Mouse (Mus musculus) liver, postnatal 0 days (tissue): ENCODE data around the gene Cflar. TPM values are rescaled to one million over a fixed set of nuclear protein-coding genes. Genes with fewer than 3 reads are reported as not detected.
"Not testable (repeated sequence)": the region's sequence is repeated elsewhere in the genome, so short reads cannot be mapped to it uniquely, and the experiment has no call there.

Source experiments
- ATAC-seq: fragments of 200-750 bp; cut with Nextera tagmentation; 2 replicates; pipeline ENCODE4 v1.8.0; 2017; ENCODE audit warnings: mild to moderate bottlenecking, moderate library complexity
- DNase-seq: peaks from one replicate; pipeline ENCODE4 v3.0.0-alpha.2; 2016
- H3K27ac ChIP-seq: fragments of 300-500 bp; sonication (generic); 2 replicates; pipeline ENCODE4 v1.5.1; 2014; ENCODE audit warnings: antibody characterized with exemption, moderate library complexity, mild to moderate bottlenecking, low read depth
- H3K27me3 ChIP-seq: fragments of 300-500 bp; sonication (generic); 2 replicates; pipeline ENCODE4 v1.6.1; 2014; ENCODE audit warnings: low read length, control low read depth, mixed read lengths; ENCODE audit not compliant: insufficient read depth
- H3K36me3 ChIP-seq: fragments of 300-500 bp; sonication (generic); replicated peaks from 2 replicates; pipeline ENCODE4 v1.6.1; 2014; ENCODE audit warnings: mild to moderate bottlenecking, control low read depth, low read length, moderate library complexity, mixed read lengths; ENCODE audit not compliant: insufficient read depth
- H3K4me1 ChIP-seq: fragments of 300-500 bp; sonication (generic); 2 replicates; pipeline ENCODE4 v1.6.1; 2014; ENCODE audit warnings: antibody characterized with exemption, mild to moderate bottlenecking, control low read depth; ENCODE audit not compliant: insufficient read depth
- H3K4me2 ChIP-seq: fragments of 300-500 bp; sonication (generic); 2 replicates; pipeline ENCODE4 v1.6.1; 2014; ENCODE audit warnings: low read depth, mild to moderate bottlenecking, low read length, moderate library complexity, mixed read lengths
- H3K4me3 ChIP-seq: fragments of 300-500 bp; sonication (generic); 2 replicates; pipeline ENCODE4 v1.5.1; 2014; ENCODE audit warnings: low read depth, low read length
- H3K9ac ChIP-seq: fragments of 300-500 bp; sonication (generic); replicated peaks from 2 replicates; pipeline ENCODE4 v1.6.1; 2014; ENCODE audit warnings: mild to moderate bottlenecking, moderate library complexity
- H3K9me3 ChIP-seq: fragments of 300-500 bp; sonication (generic); 2 replicates; pipeline ENCODE4 v1.6.1; 2016; ENCODE audit warnings: mild to moderate bottlenecking, control low read depth, low read length, mixed read lengths
- CTCF ChIP-seq: sonication (generic); IDR thresholded peaks from 2 replicates; pipeline ENCODE4 v1.5.1; 2016; ENCODE audit warnings: antibody characterized with exemption, low read depth
- EP300 ChIP-seq: IDR thresholded peaks from 2 replicates; pipeline ENCODE4 v1.6.1; 2016; ENCODE audit warnings: antibody characterized with exemption, low read depth, mild to moderate bottlenecking
- WGBS: fragments of 180-500 bp; shearing (Covaris S2); extraction: QIAGEN DNeasy Blood & Tissue Kit; methylation state at CpG from one replicate; pipeline ENCODE4 v1.1.7; 2014; ENCODE audit not compliant: insufficient replicate concordance; 5-methylcytosine and 5-hydroxymethylcytosine counted together
- polyA plus RNA-seq: library from polyadenylated mRNA; unstranded; fragments of >200 nt; fragmentation: Nextera tagmentation; extraction: Ambion mirVana; gene quantifications from 2 replicates; pipeline ENCODE4 v1.2.1, GENCODE M21; 2015

Cflar gene
- polyA plus RNA-seq, 1 experiment from 2014 or later = 30.2 TPM

- peaks cover 26% of the 10 kb centered on the region for H3K36me3 ChIP-seq
- H3K27ac ChIP-seq = no peak overlapping the region
- no peak for TF ChIP-seq EP300
- TF ChIP-seq CTCF = no peak
- H3K9me3 ChIP-seq = no peaks in the 10 kb centered on the region
- no peak overlapping the region for H3K4me2 ChIP-seq
- WGBS = 46% methylated on average over 1 of the region's 1 CpGs
- H3K4me3 ChIP-seq = no peak overlapping the region
- DNase-seq = no peak
- H3K4me1 ChIP-seq = no peaks in the 10 kb centered on the region
- H3K27me3 ChIP-seq = no peaks in the 10 kb centered on the region
- ATAC-seq = no peak
- no peak overlapping the region for H3K9ac ChIP-seq
Measured at GRCm38 (mm10) chr1:58760581-58760980, 49.3 kb downstream of the Cflar start.

- WGBS = 72% methylated on average over 5 of the region's 5 CpGs
- ATAC-seq = peak; percentile 53; the same call in 1 of the 2 replicates
- TF ChIP-seq CTCF = peak; percentile 66
- not testable (repeated sequence) for H3K27ac ChIP-seq, H3K27me3 ChIP-seq, H3K9ac ChIP-seq, H3K4me3 ChIP-seq, H3K4me2 ChIP-seq, H3K9me3 ChIP-seq, H3K4me1 ChIP-seq
- peak; percentile 37 for DNase-seq
- peaks cover 18% of the 10 kb centered on the region for H3K36me3 ChIP-seq
Measured at GRCm38 (mm10) chr1:58761391-58762275, 50.3 kb downstream of the Cflar start.

GRCm38 (mm10) chr1:58762576-58762975 lies 51.3 kb downstream of the Cflar start:
- 77% methylated on average over 5 of the region's 5 CpGs for WGBS
- Histone ChIP-seq H3K4me2 (no peak overlapping the region), H3K4me3 (no peak overlapping the region), H3K9ac (no peak overlapping the region), H3K27ac (no peak overlapping the region), H3K36me3 (peaks cover 15% of the 10 kb centered on the region), H3K9me3 (no peaks in the 10 kb centered on the region), H3K27me3 (no peaks in the 10 kb centered on the region), H3K4me1 (no peaks in the 10 kb centered on the region)
- ATAC-seq (no peak), DNase-seq (no peak)
- TF ChIP-seq EP300 (no peak), CTCF (no peak)

- 74% methylated on average over 4 of the region's 4 CpGs for WGBS
- H3K9ac ChIP-seq, H3K4me1 ChIP-seq, H3K4me2 ChIP-seq, H3K27me3 ChIP-seq, H3K36me3 ChIP-seq, H3K4me3 ChIP-seq, H3K9me3 ChIP-seq, ATAC-seq, DNase-seq, H3K27ac ChIP-seq: not testable (repeated sequence)
Measured at GRCm38 (mm10) chr1:58766446-58766845, 55.1 kb downstream of the Cflar start.

- Histone ChIP-seq H3K9me3 (no peaks in the 10 kb centered on the region), H3K36me3 (no peaks in the 10 kb centered on the region), H3K4me1 (peaks cover 6% of the 10 kb centered on the region), H3K4me3 (no peak overlapping the region), H3K27me3 (no peaks in the 10 kb centered on the region), H3K9ac (no peak overlapping the region), H3K4me2 (no peak overlapping the region), H3K27ac (no peak overlapping the region)
- ATAC-seq = no peak
- no peak for TF ChIP-seq CTCF
- no peak for TF ChIP-seq EP300
- no peak for DNase-seq
Measured at GRCm38 (mm10) chr1:58769136-58769535, 57.8 kb downstream of the Cflar start.

- TF ChIP-seq CTCF (no peak), EP300 (no peak)
- Histone ChIP-seq H3K4me1 (peaks cover 6% of the 10 kb centered on the region), H3K27ac (no peak overlapping the region), H3K9ac (no peak overlapping the region), H3K4me3 (no peak overlapping the region), H3K9me3 (no peaks in the 10 kb centered on the region), H3K36me3 (no peaks in the 10 kb centered on the region), H3K27me3 (no peaks in the 10 kb centered on the region), H3K4me2 (no peak overlapping the region)
- 50% methylated on average over 9 of the region's 9 CpGs for WGBS
- DNase-seq (no peak), ATAC-seq (no peak)
Measured at GRCm38 (mm10) chr1:58769701-58770100, 58.4 kb downstream of the Cflar start.
